Mouse (Mus musculus) natural killer cell, adult 2 months (primary cell): ENCODE data around the gene Uqcc2.

Source experiments
- DNase-seq, 2 experiments: peaks; one replicate each; pipeline ENCODE4 v3.0.0; 2022; ENCODE audit warnings: low spot score in 2 of 2

Uqcc2 gene

GRCm38 (mm10) chr17:27154881-27155280, 21.2 kb upstream of the Uqcc2 start:
- no peak for DNase-seq

GRCm38 (mm10) chr17:27154256-27154655, 20.5 kb upstream of the Uqcc2 start:
- no peak for DNase-seq

GRCm38 (mm10) chr17:27153773-27154193, 20.1 kb upstream of the Uqcc2 start:
- no peak for DNase-seq

DNA sequence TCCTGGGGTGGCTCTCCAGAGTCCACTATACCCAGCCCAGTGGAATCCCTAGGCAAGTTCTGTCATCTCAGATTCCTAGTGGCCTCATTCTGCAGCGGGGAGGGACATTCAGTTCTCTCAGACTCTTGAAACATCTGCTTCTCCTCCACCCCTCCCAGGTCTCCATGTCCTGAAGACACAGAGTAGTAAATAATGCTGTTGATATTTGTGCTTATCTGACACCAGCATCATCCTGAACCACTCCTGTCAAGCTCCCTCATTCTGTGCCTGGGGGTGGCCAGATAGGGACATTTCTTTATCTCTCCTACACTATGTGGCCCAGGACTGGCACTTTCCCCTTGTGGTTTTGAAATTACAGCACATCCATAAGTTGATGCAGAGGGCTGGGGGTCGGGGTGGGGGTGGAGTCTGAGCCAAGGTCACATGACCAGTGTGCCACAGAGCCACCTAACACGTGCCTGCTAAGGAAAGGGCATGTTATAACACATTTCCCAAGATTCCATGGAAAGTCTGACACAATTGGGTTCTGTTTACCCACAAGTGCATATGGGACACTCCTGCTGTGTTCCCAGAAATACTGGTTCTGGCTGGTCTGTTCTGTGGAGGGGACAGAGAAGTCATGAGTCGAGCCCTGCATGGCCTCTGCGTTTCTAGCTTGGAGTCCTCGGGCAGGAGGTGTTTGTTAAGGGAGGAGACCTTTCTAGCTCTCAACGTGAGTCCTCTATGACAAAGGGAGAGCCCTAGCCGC, 19.4 kb upstream of the Uqcc2 start:
- no peak for DNase-seq

- DNase-seq, result peak in 1 of 2 experiments; percentile 28
Measured at GRCm38 (mm10) chr17:27151411-27151810, 17.7 kb upstream of the Uqcc2 start.

DNA sequence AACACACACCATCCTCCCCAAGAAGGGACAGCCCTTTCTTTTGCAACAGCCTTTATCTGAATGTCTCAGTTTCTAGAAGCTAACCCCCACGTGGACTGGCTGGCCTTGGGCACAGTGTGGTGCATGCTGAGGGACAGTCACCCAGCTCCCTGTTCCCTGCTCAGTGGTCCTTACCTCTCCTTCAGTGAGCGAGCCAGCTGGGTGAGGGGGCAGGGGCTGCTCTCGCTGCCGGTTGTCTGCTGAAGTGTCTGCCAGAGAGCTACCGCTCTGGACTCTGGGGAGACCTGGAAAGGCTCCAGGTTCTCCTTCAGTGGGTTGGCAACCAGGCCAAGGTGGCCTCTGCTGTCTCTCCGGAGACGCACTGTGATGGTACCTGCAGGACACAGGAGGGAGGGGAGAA, 17.2 kb upstream of the Uqcc2 start:
- no peak for DNase-seq

DNA sequence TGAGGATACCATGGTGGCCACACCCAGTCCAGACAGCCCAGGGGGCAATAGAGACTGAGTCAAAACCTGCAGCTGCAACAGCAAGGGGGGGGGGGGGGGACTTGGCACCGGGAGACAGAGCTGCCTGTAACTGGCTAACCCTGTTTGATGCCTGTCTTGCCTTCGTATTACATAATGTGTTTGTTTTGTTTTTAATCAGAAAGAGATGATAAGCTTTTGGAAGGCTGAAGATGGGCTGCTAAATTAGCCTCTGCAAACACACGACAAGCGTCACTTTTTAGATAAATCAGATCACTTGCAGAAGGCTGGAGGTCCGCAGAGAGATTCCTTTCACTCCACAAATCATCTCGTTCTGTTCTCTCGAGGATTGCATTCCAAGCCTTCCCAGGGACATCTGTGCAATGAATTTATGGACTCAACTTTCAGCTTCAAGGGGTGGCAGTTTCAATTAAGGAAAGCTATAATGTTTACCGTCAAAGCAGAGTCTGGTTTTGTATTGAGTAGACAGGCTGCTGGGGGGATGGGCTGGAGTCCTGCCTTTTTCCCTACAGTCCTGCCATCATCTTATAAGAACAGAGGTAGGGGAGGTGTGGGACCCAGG, 12.7 kb upstream of the Uqcc2 start:
- DNase-seq, result no peak

- DNase-seq, result no peak
Measured at GRCm38 (mm10) chr17:27144152-27144551, 10.4 kb upstream of the Uqcc2 start.

GRCm38 (mm10) chr17:27141971-27142450, 8.3 kb upstream of the Uqcc2 start:
- DNase-seq, result no peak

DNA sequence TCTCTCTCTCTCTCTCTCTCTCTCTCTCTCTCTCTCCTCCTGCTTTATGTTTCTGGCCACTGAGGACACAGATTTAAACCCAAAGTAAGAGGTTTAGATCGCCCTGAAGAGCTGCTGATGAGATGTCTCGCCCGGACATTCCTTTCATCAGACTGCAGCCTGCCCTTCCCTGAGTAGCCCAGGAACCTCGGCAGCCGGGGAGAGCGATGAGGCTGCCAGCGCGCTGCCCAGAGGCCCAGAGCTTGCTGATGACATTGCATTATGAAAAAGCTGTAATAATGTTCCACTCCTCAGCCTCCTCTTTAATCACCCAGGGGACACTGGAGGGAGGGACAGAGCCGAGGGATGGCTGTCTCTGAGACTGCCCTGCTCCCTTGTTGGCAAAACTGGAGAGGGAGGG, 6.5 kb upstream of the Uqcc2 start:
- DNase-seq, result no peak

- no peak for DNase-seq
Measured at GRCm38 (mm10) chr17:27139304-27139703, 5.6 kb upstream of the Uqcc2 start.

DNA sequence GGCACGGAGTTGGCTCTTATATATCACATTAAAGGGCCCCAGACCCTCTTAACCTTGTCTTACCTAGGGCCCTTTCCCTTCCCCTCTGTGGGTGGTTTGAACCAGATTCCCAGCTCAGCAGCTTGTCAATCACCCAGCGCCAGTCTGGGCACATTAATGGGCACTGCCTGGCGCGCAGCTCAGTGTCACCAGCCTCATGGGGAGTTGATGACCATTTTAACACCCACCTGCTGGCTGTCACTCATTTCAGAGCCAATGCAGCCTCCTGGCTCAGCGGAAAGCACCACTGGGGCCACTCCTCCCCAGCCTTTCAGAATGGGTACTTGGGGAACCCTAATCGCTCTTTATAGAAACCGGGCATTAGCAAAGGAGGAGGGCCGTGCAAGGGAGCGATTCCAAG, 4.7 kb upstream of the Uqcc2 start:
- no peak for DNase-seq

- no peak for DNase-seq
Measured at GRCm38 (mm10) chr17:27134715-27135114, 999 bp upstream of the Uqcc2 start.

DNA sequence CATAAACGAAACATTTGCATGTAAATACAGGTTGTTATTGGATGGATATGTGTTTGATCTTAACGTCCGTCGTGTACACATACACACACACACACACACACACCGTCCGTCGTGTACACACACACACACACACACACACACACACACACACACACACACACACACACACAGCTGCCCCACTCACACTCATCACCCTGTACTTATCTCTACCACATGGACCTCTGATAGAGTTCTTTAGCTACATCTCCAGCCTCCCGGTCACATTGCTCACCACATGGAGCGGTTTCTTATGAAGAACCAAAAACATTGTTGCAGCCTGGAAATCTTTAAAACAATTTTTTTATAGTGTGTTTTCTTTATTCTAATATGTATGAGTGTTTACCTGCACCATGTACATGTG, 471 bp upstream of the Uqcc2 start:
- no peak for DNase-seq

DNA sequence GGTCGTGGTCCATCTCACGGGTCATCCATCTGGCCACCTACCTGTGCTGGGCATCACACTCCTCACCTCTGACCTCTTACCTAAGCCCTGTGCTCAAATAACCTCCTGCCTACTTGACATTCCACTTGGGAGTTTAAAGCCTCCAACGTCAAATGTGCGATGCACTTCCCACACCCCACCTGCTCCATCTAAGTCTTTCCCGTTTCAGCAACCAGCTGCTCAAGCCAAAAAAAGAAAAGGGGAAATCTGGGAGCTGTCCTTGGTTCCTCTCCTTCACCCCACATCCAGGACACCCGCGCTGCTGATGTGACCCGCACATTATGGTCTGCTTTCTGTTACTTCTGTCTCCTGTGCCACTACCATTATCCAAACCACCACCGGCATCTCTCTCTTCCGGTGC, 1.5 kb downstream of the Uqcc2 start:
- DNase-seq, result no peak

- no peak for DNase-seq
Measured at GRCm38 (mm10) chr17:27131240-27131665, 2.5 kb downstream of the Uqcc2 start.

DNA sequence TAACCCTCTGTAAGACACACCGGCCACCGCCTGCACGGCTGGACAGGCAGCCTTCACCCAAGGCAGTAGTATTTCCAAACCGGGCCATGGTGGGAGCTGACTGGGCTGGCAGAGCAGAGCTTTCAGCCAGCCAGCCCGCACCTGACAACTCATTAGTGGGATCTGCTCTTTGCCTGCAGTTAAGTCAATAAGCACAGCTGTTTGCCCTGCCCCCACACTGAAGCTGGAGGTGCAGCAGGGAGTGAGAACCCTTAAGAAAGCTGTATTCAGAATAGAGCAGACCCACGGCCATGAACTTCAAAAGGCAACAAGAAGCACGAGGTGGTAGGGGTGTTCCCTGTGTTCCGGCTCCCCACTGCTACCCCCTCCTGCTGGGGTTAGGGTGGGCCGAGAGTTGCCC, 3.5 kb downstream of the Uqcc2 start:
- no peak for DNase-seq

- DNase-seq, result no peak
Measured at GRCm38 (mm10) chr17:27129819-27130218, 3.9 kb downstream of the Uqcc2 start.

- no peak for DNase-seq
Measured at GRCm38 (mm10) chr17:27129291-27129690, 4.4 kb downstream of the Uqcc2 start.

- no peak for DNase-seq
Measured at GRCm38 (mm10) chr17:27128189-27128588, 5.5 kb downstream of the Uqcc2 start.

GRCm38 (mm10) chr17:27126974-27127373, 6.7 kb downstream of the Uqcc2 start:
- no peak for DNase-seq

DNA sequence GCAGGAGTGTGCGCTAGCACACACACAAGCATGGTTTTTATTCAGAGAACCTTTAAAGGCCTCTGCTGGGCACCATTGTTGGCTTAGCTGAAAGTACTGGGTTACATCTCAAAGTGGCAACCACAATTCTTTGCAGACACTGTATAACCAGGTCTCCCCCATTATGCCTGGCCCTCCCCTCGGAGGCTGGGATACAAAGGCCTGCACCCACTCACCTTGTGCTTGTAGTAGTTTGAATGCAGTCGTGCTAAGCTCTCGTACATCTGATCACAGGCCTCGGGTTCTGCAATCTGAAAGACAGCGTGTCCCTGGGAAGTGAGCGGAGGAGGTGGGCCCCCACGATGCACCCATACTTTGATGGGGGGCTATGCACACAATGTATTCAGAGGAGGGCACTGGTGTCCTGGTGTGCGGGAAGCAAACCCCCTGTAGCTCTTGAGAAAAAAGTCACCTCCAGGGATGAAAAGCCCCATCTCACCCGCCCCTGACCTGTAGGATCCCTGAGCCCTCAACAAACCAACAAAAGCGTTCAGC, 8.0 kb downstream of the Uqcc2 start:
- DNase-seq, result no peak

- peak; percentile 76 to 82 for DNase-seq
Measured at GRCm38 (mm10) chr17:27125185-27125584, 8.5 kb downstream of the Uqcc2 start.
